Comparison of ENCODE assay signal across 21 mouse cellular contexts in the genomic region with DNA sequence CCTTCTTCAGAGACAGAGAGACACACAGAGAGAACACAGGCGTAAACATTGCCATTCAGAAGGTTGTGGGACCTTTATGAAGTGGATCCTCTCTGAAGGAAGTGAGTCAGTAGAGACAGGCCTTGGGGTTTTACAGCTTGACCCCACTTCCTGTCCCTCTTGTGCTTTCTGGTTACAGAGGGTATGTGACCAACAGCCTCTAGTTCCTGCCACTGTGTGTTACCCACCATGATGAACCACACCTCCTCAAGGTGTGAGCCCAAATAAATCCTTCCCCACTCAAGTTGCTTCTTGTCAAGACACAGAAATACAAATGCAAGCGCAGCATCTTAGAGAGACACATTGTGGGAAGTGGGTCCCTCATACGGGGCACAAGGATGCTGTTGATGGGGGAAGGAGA. TPM values are rescaled to one million over a fixed set of nuclear protein-coding genes. Genes with fewer than 3 reads are reported as not detected.
"Had no signal": no experiment of that assay in that cellular context is flagged by ENCODE, and none has a peak within 500 bp of the region (broad histone marks: within the 10 kb centered on the region; RNA-seq: fewer than 3 reads in every experiment).

No protein-coding gene starts in this region.

- H3K9me3 ChIP-seq: liver, embryonic 13.5 days; liver, embryonic 15.5 days; lung, embryonic 15.5 days; megakaryocyte, embryonic 14.5 days; midbrain, embryonic 13.5 days; midbrain, embryonic 15.5 days; neural tube, embryonic 13.5 days had no signal

- H3K4me3 ChIP-seq: liver, embryonic 13.5 days; liver, embryonic 15.5 days; lung, embryonic 15.5 days; megakaryocyte, embryonic 14.5 days; midbrain, embryonic 13.5 days; midbrain, embryonic 15.5 days; myocyte; neural tube, embryonic 13.5 days had no signal

- H3K27me3 ChIP-seq: liver, embryonic 15.5 days; lung, embryonic 15.5 days; midbrain, embryonic 13.5 days; midbrain, embryonic 15.5 days; neural tube, embryonic 13.5 days had no signal

- DNase-seq: liver; liver, embryonic 13.5 days; liver, postnatal 0 days; lung, adult 2 months; lung, postnatal 14 days; lung, postnatal 36 days; right cerebral cortex, postnatal 14 days; thymus, adult 18-20 months; thymus, postnatal 25 days; thymus, postnatal 4 days had no signal

- H3K4me1 ChIP-seq: liver, embryonic 13.5 days; liver, embryonic 15.5 days; lung, embryonic 15.5 days had no signal

- H3K4me2 ChIP-seq: liver, embryonic 11.5 days; liver, embryonic 13.5 days; liver, embryonic 15.5 days; lung, embryonic 15.5 days; midbrain, embryonic 13.5 days; midbrain, embryonic 15.5 days; neural tube, embryonic 13.5 days had no signal

- ATAC-seq: liver, postnatal 0 days; lung, postnatal 0 days; midbrain, embryonic 13.5 days; midbrain, embryonic 15.5 days had no signal

- H3K27ac ChIP-seq: liver, embryonic 13.5 days; liver, embryonic 15.5 days; lung, embryonic 15.5 days; macrophage; midbrain, embryonic 13.5 days; midbrain, embryonic 15.5 days; neural tube, embryonic 13.5 days had no signal

- H3K9ac ChIP-seq: liver, embryonic 13.5 days; liver, embryonic 15.5 days; liver, postnatal 0 days; lung, embryonic 15.5 days; midbrain, embryonic 13.5 days; midbrain, embryonic 15.5 days; neural tube, embryonic 13.5 days had no signal

- H3K36me3 ChIP-seq: liver, embryonic 13.5 days; liver, embryonic 15.5 days; lung, embryonic 15.5 days; midbrain, embryonic 13.5 days; midbrain, embryonic 15.5 days; neural tube, embryonic 13.5 days had no signal

RNA-seq across cellular contexts. Expression of gene Slc2a10, which starts 37.4 kb away (rescaled TPM):
- total RNA-seq: neutrophil, adult 5-6 weeks had no signal
- polyA plus RNA-seq: macrophage had no signal

RNA-seq across cellular contexts. Expression of gene Eya2, which starts 53.9 kb away (rescaled TPM):
- polyA plus RNA-seq: liver, embryonic 15.5 days; macrophage had no signal
